Mouse (Mus musculus): ENCODE data around the gene 4933427D14Rik. TPM values are rescaled to one million over a fixed set of nuclear protein-coding genes. Genes with fewer than 3 reads are reported as not detected.

Gene 4933427D14Rik
- polyA plus RNA-seq (2012; rRNA removed), result 19.4 and 19.8 TPM in 2 replicates

DNA sequence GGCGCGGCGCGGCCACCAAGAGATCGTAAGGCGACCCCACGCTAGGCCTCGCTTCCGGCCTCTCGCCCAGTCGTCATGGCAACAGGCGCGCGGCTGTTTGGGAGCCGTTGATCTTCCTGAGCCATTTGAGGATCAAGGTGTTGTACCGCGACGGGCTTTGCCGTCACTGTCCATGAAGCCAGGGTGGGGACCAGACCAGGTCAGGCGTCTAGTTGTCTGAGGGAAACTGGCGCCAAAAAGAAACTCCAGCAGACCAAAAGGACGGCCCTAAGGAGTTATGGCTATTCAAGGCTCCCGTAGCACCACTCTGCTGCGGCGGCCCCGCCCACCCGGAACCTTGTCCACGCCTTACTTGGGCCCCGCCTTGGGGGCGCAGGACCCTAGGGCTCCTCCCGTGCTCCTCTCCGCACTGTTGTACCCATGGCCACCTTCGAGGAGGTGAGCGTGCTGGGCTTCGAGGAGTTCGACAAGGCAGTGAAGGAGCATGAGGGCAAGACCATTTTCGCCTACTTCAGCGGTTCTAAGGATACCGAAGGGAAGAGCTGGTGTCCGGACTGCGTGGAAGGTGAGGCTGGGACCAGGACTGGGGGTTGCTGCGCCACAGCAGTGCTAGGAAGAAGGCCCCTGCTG, at the start of gene 4933427D14Rik, which contains the start of gene Txndc17:
TSS of gene 4933427D14Rik (minus strand) at position 256 of the 630 bp plus-strand sequence.
TSS of gene Txndc17 (plus strand) at position 344 of the 630 bp plus-strand sequence.
- TF ChIP-seq POLR2A (IDR thresholded peaks at IDR 0.05; ENCODE audit: borderline replicate concordance, insufficient read depth, low read length) (peak; percentile 68), CTCF (IDR thresholded peaks at IDR 0.05; ENCODE audit: borderline replicate concordance, insufficient read depth, low read depth, low read length) (no peak)
- Histone ChIP-seq H3K27ac (ENCODE audit: insufficient read depth, low read length) (peak within 1 kb of the TSS; percentile 44; the same call in 1 of the 2 replicates), H3K27me3 (ENCODE audit: control insufficient read depth, insufficient read depth, low read length) (no peaks in the 10 kb centered on the region), H3K4me3 (replicated peaks; ENCODE audit: insufficient read depth, low read depth, low read length) (peak within 1 kb of the TSS; percentile 75), H3K4me1 (ENCODE audit: control insufficient read depth, insufficient read depth, low read length) (peaks cover 28% of the 10 kb centered on the region)
- WGBS, result under 1% methylated on average over 42 of the region's 42 CpGs
- peak; percentile 88 to 89 for DNase-seq

GRCm38 (mm10) chr11:72256441-72256840, 49.2 kb upstream of the 4933427D14Rik start:
- Histone ChIP-seq H3K4me3 (replicated peaks; ENCODE audit: insufficient read depth, low read depth, low read length) (no peak overlapping the region), H3K27me3 (ENCODE audit: control insufficient read depth, insufficient read depth, low read length) (no peaks in the 10 kb centered on the region), H3K4me1 (ENCODE audit: control insufficient read depth, insufficient read depth, low read length) (no peaks in the 10 kb centered on the region), H3K27ac (ENCODE audit: insufficient read depth, low read length) (no peak overlapping the region)
- 99% methylated on average over 2 of the region's 2 CpGs for WGBS
- TF ChIP-seq CTCF (IDR thresholded peaks at IDR 0.05; ENCODE audit: borderline replicate concordance, insufficient read depth, low read depth, low read length), result no peak
- TF ChIP-seq POLR2A (IDR thresholded peaks at IDR 0.05; ENCODE audit: borderline replicate concordance, insufficient read depth, low read length), result no peak
- no peak for DNase-seq

- 94% methylated on average over 4 of the region's 4 CpGs for WGBS
- DNase-seq, result no peak
- Histone ChIP-seq H3K27ac (ENCODE audit: insufficient read depth, low read length) (no peak overlapping the region), H3K4me3 (replicated peaks; ENCODE audit: insufficient read depth, low read depth, low read length) (no peak overlapping the region), H3K4me1 (ENCODE audit: control insufficient read depth, insufficient read depth, low read length) (no peaks in the 10 kb centered on the region), H3K27me3 (ENCODE audit: control insufficient read depth, insufficient read depth, low read length) (no peaks in the 10 kb centered on the region)
- no peak for TF ChIP-seq CTCF (IDR thresholded peaks at IDR 0.05; ENCODE audit: borderline replicate concordance, insufficient read depth, low read depth, low read length)
These were observed 48.4 kb upstream of the 4933427D14Rik start for GRCm38 (mm10) chr11:72255629-72256028.

DNA sequence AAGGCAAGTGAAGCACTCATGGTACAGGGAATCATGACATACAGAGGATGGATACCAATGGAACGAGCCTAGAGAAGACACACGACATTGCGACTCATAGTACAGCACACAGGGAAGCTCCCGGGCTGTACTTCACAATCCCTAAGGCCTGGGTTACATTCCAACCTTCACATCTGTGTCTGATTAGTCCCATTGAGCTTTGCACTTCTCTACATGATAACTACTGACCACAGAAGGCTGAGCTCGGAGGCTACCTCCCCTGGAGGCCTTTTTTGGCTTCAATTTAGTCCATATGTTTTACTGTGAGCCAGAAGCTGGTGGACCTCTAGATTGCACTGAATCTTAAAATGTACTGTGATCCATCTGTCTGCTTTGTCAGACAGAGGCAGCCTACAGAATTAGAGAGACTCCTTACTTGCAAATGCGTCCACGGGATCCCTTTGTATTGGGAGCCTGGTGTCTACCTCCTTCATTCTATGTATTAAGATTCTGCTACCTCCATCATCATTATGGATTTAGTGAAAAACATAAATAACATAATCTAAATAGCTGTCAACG, 38.0 kb upstream of the 4933427D14Rik start:
- H3K4me1 ChIP-seq (ENCODE audit: control insufficient read depth, insufficient read depth, low read length), result no peaks in the 10 kb centered on the region
- no peak for DNase-seq
- no peak overlapping the region for H3K4me3 ChIP-seq (replicated peaks; ENCODE audit: insufficient read depth, low read depth, low read length)
- H3K27ac ChIP-seq (ENCODE audit: insufficient read depth, low read length), result no peak overlapping the region
- H3K27me3 ChIP-seq (ENCODE audit: control insufficient read depth, insufficient read depth, low read length), result no peaks in the 10 kb centered on the region
- TF ChIP-seq POLR2A (IDR thresholded peaks at IDR 0.05; ENCODE audit: borderline replicate concordance, insufficient read depth, low read length), result no peak
- no peak for TF ChIP-seq CTCF (IDR thresholded peaks at IDR 0.05; ENCODE audit: borderline replicate concordance, insufficient read depth, low read depth, low read length)
- WGBS, result 38% methylated on average over 8 of the region's 8 CpGs

GRCm38 (mm10) chr11:72240062-72240860, 33.0 kb upstream of the 4933427D14Rik start:
- no peak overlapping the region for H3K4me3 ChIP-seq (replicated peaks; ENCODE audit: insufficient read depth, low read depth, low read length)
- no peak overlapping the region for H3K27ac ChIP-seq (ENCODE audit: insufficient read depth, low read length)
- no peak for TF ChIP-seq POLR2A (IDR thresholded peaks at IDR 0.05; ENCODE audit: borderline replicate concordance, insufficient read depth, low read length)
- TF ChIP-seq CTCF (IDR thresholded peaks at IDR 0.05; ENCODE audit: borderline replicate concordance, insufficient read depth, low read depth, low read length), result 0 out of 2 replicates have a peak, but pooled peaks have one; percentile 23
- 67% methylated on average over 4 of the region's 4 CpGs for WGBS
- no peaks in the 10 kb centered on the region for H3K27me3 ChIP-seq (ENCODE audit: control insufficient read depth, insufficient read depth, low read length)
- DNase-seq, result no peak
- H3K4me1 ChIP-seq (ENCODE audit: control insufficient read depth, insufficient read depth, low read length), result no peaks in the 10 kb centered on the region

DNA sequence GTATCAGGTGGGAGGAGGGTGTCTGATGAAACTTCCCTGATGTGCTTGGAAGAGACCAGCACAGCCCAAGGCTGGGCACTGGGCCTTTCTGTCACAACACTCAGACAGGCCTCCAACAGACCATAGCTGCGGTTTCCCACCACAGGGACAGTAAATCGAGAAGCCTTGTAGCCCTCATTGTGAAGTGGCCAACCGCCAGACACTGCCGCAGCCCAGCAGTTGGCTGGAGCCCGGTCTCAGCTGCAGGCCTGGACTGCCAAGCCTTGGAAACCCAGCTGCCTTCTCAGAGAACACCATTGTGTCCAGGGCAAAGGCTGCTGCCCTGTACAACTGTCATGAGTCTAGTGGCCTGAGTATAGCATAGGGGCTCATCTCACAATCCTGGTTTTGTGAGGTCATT, 26.8 kb upstream of the 4933427D14Rik start:
- 37% methylated on average over 5 of the region's 5 CpGs for WGBS
- H3K27ac ChIP-seq (ENCODE audit: insufficient read depth, low read length), result no peak overlapping the region

DNA sequence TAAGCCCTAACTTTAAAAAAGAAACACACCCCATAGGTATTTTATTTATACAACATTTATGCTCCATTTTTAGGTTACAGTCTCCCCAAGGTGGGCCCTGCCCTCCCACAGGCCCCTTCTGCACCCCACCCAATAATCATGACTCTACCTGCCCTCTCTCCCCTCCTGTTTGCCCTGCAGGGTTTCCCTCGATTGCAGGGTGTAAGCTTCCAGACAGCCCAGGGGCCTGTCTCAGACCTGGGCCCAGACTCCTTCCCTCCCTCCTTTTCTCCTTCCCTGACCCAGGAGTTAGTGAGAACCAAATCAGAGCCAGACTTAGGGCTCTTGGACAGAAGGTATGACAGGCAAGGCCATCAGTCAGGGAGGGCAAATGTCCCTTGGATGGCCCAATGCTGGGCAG, 25.7 kb upstream of the 4933427D14Rik start:
- no peak for TF ChIP-seq CTCF (IDR thresholded peaks at IDR 0.05; ENCODE audit: borderline replicate concordance, insufficient read depth, low read depth, low read length)
- TF ChIP-seq POLR2A (IDR thresholded peaks at IDR 0.05; ENCODE audit: borderline replicate concordance, insufficient read depth, low read length), result no peak
- DNase-seq, result no peak
- Histone ChIP-seq H3K27me3 (ENCODE audit: control insufficient read depth, insufficient read depth, low read length) (no peaks in the 10 kb centered on the region), H3K4me1 (ENCODE audit: control insufficient read depth, insufficient read depth, low read length) (no peaks in the 10 kb centered on the region), H3K4me3 (replicated peaks; ENCODE audit: insufficient read depth, low read depth, low read length) (no peak overlapping the region), H3K27ac (ENCODE audit: insufficient read depth, low read length) (no peak overlapping the region)
- WGBS, result 30% methylated on average over 1 of the region's 1 CpGs

More for the DNA sequence above, 26.8 kb upstream of the 4933427D14Rik start:
- Histone ChIP-seq H3K4me3 (replicated peaks; ENCODE audit: insufficient read depth, low read depth, low read length) (no peak overlapping the region), H3K4me1 (ENCODE audit: control insufficient read depth, insufficient read depth, low read length) (no peaks in the 10 kb centered on the region), H3K27me3 (ENCODE audit: control insufficient read depth, insufficient read depth, low read length) (no peaks in the 10 kb centered on the region)
- TF ChIP-seq POLR2A (IDR thresholded peaks at IDR 0.05; ENCODE audit: borderline replicate concordance, insufficient read depth, low read length) (no peak), CTCF (IDR thresholded peaks at IDR 0.05; ENCODE audit: borderline replicate concordance, insufficient read depth, low read depth, low read length) (no peak)
- peak in 1 of 2 experiments; percentile 54 for DNase-seq
